Comparison of ENCODE assay signal across 18 mouse cellular contexts in the genomic region with DNA sequence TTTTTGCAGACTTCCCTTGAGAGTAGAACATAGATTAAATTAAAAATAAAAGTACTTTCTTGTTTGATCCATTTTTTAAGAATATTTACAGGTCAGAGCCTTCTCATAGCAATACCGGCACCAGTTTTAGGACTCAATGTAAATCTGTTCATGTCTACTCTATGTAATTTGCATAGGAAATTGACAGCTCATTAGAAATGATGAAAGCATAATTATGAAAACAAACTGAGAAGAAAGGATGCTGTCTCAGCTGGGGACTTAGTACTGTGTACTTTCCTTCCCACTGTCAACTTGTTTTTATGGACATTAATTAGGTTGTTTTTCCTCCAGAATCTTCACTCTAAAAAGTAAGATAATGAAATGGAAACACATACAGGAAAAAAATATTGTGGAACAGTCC.
"Had no signal": no experiment of that assay in that cellular context is flagged by ENCODE, and none has a peak within 500 bp of the region (broad histone marks: within the 10 kb centered on the region; RNA-seq: fewer than 3 reads in every experiment).

No protein-coding gene starts in this region.

- DNase-seq: liver, postnatal 0 days; lung, adult 2 months; lung, postnatal 14 days; lung, postnatal 36 days; right cerebral cortex, postnatal 14 days; thymus, adult 2 months; thymus, postnatal 25 days; thymus, postnatal 4 days had no signal

- H3K27ac ChIP-seq: lung, embryonic 15.5 days; macrophage; midbrain, embryonic 13.5 days; midbrain, embryonic 15.5 days; neural tube, embryonic 12.5 days; stomach, embryonic 15.5 days; stomach, postnatal 0 days had no signal

- H3K4me3 ChIP-seq: lung, embryonic 15.5 days; megakaryocyte, embryonic 14.5 days; midbrain, embryonic 13.5 days; midbrain, embryonic 15.5 days; neural tube, embryonic 12.5 days; stomach, embryonic 15.5 days had no signal

- ATAC-seq: liver, postnatal 0 days; lung, postnatal 0 days; midbrain, embryonic 13.5 days; midbrain, embryonic 15.5 days had no signal

- H3K4me2 ChIP-seq: lung, embryonic 15.5 days; midbrain, embryonic 11.5 days; midbrain, embryonic 13.5 days; midbrain, embryonic 15.5 days; neural tube, embryonic 12.5 days; stomach, embryonic 15.5 days had no signal

- H3K9ac ChIP-seq: liver, postnatal 0 days; lung, embryonic 15.5 days; midbrain, embryonic 13.5 days; midbrain, embryonic 15.5 days; neural tube, embryonic 12.5 days; stomach, embryonic 15.5 days had no signal

- H3K9me3 ChIP-seq: lung, embryonic 15.5 days; megakaryocyte, embryonic 14.5 days; midbrain, embryonic 13.5 days; midbrain, embryonic 15.5 days; neural tube, embryonic 12.5 days; stomach, embryonic 15.5 days had no signal

- H3K36me3 ChIP-seq: lung, embryonic 15.5 days; midbrain, embryonic 13.5 days; midbrain, embryonic 15.5 days; neural tube, embryonic 12.5 days; stomach, embryonic 15.5 days had no signal

- H3K4me1 ChIP-seq: lung, embryonic 15.5 days; megakaryocyte, embryonic 14.5 days; midbrain, embryonic 13.5 days; midbrain, embryonic 15.5 days; neural tube, embryonic 12.5 days; stomach, embryonic 15.5 days had no signal

- H3K27me3 ChIP-seq: lung, embryonic 15.5 days; megakaryocyte, embryonic 14.5 days; midbrain, embryonic 13.5 days; midbrain, embryonic 15.5 days; neural tube, embryonic 12.5 days; stomach, embryonic 15.5 days had no signal
